Mouse (Mus musculus) testis, postnatal 14 days (tissue): ENCODE results near the gene Pmf1.

Experiments
- DNase-seq: peaks from one replicate; pipeline ENCODE4 v3.0.0; 2021; ENCODE audit warnings: low spot score

Pmf1 gene

DNA sequence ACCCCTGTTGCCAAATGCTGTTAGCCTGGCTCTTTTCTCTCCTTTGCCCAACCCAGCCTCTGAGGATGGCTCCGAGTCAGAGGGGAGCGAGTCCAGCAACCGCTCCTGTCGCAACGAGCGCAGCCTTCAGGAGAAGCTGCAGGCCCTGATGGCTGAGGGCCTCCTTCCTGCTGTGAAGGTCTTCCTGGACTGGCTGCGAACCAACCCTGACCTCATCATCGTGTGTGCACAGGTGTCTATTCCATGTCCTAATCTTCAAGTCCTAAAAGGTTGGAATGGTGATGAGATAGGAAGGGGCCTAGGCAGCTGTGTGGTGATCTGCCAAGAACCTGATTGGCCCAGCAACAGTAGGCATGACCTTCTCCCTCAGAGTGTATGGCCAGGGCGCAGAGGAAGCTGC is 57.2 kb downstream of the Pmf1 start:
- no peak for DNase-seq

DNA sequence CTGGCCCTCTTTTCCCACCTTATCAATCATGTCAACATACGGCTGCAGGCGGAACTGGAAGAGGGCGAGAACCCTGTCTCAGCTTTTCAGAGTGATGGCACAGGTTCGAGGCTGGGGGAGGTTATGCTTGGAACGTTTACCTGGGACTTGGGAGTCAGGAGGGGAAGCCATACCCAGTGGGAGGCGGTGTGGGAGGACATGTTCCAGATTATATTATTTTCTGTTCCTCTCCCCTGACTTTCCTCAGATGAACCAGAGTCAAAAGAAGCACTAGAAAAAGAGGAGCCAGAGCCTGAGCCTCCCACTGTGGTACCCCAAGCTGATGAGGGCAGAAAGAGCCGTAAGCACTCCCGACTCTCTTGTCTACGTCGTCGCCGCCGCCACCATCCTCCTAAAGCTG is 59.4 kb downstream of the Pmf1 start:
- no peak for DNase-seq
